Mouse (Mus musculus): ENCODE results near the gene Med27.

- TF ChIP-seq CTCF (conservative IDR thresholded peaks at IDR 0.05 in 1 of 2, IDR thresholded peaks at IDR 0.05 in 1 of 2; ENCODE audit: low read depth in 2 of 2, low read length in 2 of 2) = no peak
- TF ChIP-seq ZC3H11A (IDR thresholded peaks at IDR 0.05; ENCODE audit: low read depth, low read length) = no peak
- TF ChIP-seq HCFC1 (IDR thresholded peaks at IDR 0.05; ENCODE audit: low read depth, low read length) = no peak
These were observed 54.2 kb downstream of the Med27 start for GRCm38 (mm10) chr2:29400812-29401211.

Data from CH12.LX (cell line).